Mouse (Mus musculus) macrophage (primary cell): Measurements from ENCODE around the gene Nhej1. TPM values are rescaled to one million over a fixed set of nuclear protein-coding genes. Genes with fewer than 3 reads are reported as not detected.

Source experiments
- H3K27ac ChIP-seq: fragments of 350-480 bp; formaldehyde crosslinking; 2 replicates; pipeline ENCODE4 v1.9.0; 2021
- H3K36me3 ChIP-seq: fragments of 350-480 bp; formaldehyde crosslinking; 2 replicates; pipeline ENCODE4 v1.9.0; 2021; ENCODE audit errors: inconsistent target
- H3K4me3 ChIP-seq: fragments of 350-480 bp; formaldehyde crosslinking; 2 replicates; pipeline ENCODE4 v1.9.0; 2021; ENCODE audit errors: inconsistent target
- H3K79me2 ChIP-seq: fragments of 350-480 bp; formaldehyde crosslinking; 2 replicates; pipeline ENCODE4 v1.9.0; 2021; ENCODE audit errors: inconsistent target
- WGBS: methylation state at CpG from one replicate; pipeline ENCODE4 v1.1.7; 2026; ENCODE audit warnings: inconsistent platforms; ENCODE audit not compliant: missing documents; 5-methylcytosine and 5-hydroxymethylcytosine counted together
- polyA plus RNA-seq: library from polyadenylated mRNA; stranded (reverse); fragments of 250-400 nt; gene quantifications from 3 replicates; pipeline ENCODE4 v1.2.4, GENCODE M21; 2018; ENCODE audit warnings: inconsistent platforms

Nhej1 gene
- polyA plus RNA-seq, 1 experiment from 2014 or later = 2.5 TPM

DNA sequence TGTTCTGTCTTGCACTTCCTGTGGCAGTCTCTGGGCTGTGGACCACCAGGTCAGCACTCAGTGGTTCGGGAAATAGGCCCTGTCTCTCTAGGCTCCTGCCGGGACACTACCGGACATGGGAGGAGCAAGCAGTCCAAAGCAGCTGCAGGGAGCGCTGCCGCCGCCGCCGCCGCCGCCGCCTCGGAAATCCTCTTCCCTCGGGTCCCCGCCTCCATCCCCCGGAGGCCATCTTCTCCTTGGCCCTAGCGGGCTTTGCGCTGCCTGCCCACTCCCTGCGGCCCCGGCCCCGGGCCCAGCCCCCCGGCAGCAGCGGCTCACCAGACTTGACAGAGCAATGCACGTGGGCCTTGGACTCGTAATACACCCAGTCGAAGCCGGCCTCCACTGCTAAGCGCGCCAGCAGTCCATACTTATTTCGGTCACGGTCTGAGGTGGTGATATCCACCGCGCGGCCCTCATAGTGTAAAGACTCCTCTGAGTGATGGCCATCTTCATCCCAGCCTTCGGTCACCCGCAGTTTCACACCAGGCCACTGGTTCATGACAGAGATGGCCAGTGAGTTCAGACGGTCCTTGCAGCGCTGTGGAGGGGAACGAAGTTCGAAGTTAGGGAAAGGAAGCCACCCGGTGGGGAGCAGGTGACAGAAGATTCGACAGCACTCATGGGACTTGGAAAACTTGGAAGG lies 176.9 kb downstream of the Nhej1 start:
- no peak overlapping the region for H3K27ac ChIP-seq
- no peak overlapping the region for H3K4me3 ChIP-seq
- H3K79me2 ChIP-seq = no peaks in the 10 kb centered on the region
- H3K36me3 ChIP-seq = no peaks in the 10 kb centered on the region
- 2% methylated on average over 36 of the region's 41 CpGs for WGBS

GRCm38 (mm10) chr1:74941651-74942360 lies 183.2 kb downstream of the Nhej1 start:
- Histone ChIP-seq H3K36me3 (no peaks in the 10 kb centered on the region), H3K4me3 (no peak overlapping the region), H3K79me2 (no peaks in the 10 kb centered on the region), H3K27ac (no peak overlapping the region)
- WGBS = 66% methylated on average over 12 of the region's 12 CpGs

GRCm38 (mm10) chr1:74939762-74940161 lies 185.2 kb downstream of the Nhej1 start:
- Histone ChIP-seq H3K79me2 (no peaks in the 10 kb centered on the region), H3K4me3 (no peak overlapping the region), H3K36me3 (no peaks in the 10 kb centered on the region), H3K27ac (no peak overlapping the region)
- WGBS = 3% methylated on average over 3 of the region's 3 CpGs

DNA sequence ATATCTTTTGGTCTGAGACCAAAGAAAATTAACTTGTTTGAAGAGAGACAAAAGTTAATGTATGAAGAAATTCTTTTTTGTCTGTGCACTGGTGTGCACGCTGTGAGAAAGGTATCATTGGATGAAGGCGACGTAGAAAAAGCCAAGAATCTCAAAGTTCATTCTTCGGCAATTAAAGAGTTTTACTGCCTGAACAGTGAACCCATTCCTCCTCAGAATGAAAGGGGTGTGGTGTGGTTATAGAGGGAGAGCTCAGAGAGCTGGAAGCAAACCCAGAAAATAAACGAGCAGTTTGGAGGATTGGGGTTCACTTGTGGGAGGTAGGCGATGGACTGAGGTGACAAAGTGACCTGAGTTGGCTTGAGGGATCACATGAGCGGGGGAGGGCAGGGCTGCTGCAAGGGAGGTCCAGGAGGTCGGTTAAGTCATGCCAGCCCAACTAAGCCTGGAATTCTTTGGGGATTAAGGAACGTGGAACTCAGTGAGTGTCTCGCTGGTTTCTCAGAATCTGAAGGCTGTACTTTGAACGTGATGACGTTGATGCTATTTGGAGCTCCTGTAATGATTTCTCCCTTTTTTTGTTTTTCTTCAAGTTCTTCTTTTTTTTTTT lies 188.7 kb downstream of the Nhej1 start:
- Histone ChIP-seq H3K36me3 (no peaks in the 10 kb centered on the region), H3K4me3 (no peak overlapping the region), H3K79me2 (no peaks in the 10 kb centered on the region), H3K27ac (no peak overlapping the region)
- WGBS = 57% methylated on average over 12 of the region's 12 CpGs

DNA sequence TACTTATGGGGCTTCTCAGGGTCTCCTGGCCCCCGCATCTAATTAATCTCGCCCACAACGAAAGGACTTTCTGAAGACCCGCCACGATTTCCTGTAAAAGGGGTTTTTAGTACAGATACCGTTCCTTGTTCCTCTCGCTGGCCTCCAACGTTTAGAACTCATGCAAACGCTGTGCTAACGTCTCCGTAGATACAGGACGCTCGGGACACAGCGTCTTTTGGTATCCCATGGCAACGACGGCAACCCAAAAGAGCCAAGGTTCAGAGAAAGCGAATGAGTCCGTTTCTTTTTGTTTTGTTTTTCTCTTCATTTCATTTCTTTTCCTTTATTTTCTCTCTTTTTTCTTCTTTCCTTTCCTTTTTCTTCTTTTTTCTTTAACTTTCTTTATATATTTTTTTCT lies 189.6 kb downstream of the Nhej1 start, which contains the start of gene Cfap65:
Cfap65 (minus strand) TSS at position 198 of the 400 bp plus-strand sequence.
- no peak within 1 kb of the TSS for H3K27ac ChIP-seq
- no peaks in the 10 kb centered on the region for H3K79me2 ChIP-seq
- H3K4me3 ChIP-seq = no peak within 1 kb of the TSS
- H3K36me3 ChIP-seq = no peaks in the 10 kb centered on the region
- WGBS = 3% methylated on average over 18 of the region's 18 CpGs

DNA sequence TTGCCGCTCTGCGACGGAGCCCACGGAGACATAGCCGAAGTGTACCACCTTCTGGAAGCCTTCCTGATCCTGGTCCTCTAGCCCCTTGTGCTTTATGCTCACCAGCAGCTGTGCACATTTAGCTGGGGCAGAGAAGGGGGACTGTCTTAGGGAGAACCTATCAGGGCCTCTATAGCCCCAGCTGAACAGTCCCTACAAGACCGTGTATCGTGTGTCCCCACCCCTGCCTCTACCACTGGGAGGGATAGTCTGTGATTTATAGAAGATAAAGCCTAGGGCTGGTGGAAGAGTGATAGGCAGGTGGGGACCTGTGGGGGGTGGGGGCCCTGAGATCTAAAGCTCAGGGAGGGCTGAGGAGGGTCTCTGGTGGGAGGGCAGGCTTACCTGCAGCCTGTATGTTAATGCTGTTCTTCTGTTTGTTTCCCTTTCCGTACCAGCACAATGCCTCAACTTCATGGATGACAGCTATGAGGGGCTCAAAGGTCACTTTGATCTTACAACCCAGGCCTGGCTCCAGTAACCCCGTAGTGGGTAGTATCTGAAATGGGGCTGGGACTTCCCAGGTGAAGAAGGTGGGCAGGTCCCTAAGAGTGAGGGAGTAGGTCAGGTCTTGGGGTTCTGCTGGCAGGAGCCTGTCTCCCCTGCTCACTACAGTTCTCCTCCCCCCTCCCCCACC lies 197.2 kb downstream of the Nhej1 start:
- Histone ChIP-seq H3K79me2 (no peaks in the 10 kb centered on the region), H3K4me3 (no peak overlapping the region), H3K27ac (no peak overlapping the region), H3K36me3 (no peaks in the 10 kb centered on the region)
- WGBS = 81% methylated on average over 9 of the region's 9 CpGs

GRCm38 (mm10) chr1:74926721-74927120 lies 198.3 kb downstream of the Nhej1 start:
- Histone ChIP-seq H3K4me3 (no peak overlapping the region), H3K27ac (no peak overlapping the region), H3K79me2 (no peaks in the 10 kb centered on the region), H3K36me3 (no peaks in the 10 kb centered on the region)
- 42% methylated on average over 6 of the region's 6 CpGs for WGBS

GRCm38 (mm10) chr1:74924464-74924863 lies 200.5 kb downstream of the Nhej1 start:
- H3K79me2 ChIP-seq = no peaks in the 10 kb centered on the region
- no peak overlapping the region for H3K4me3 ChIP-seq
- WGBS = 62% methylated on average over 4 of the region's 4 CpGs
- H3K27ac ChIP-seq = no peak overlapping the region
- no peaks in the 10 kb centered on the region for H3K36me3 ChIP-seq

Other genes with a start within 250 kb of the Nhej1 start
- not detected in 3 replicates for gene Fev, start 239.8 kb downstream of the Nhej1 start, polyA plus RNA-seq
- gene Cryba2, start 232.1 kb downstream of the Nhej1 start, polyA plus RNA-seq = not detected in 3 replicates
- not detected in 3 replicates for gene Cfap65, start 189.6 kb downstream of the Nhej1 start, polyA plus RNA-seq
- gene Ihh, start 173.5 kb downstream of the Nhej1 start, polyA plus RNA-seq = 0.06 to 0.19 TPM in 2 of 3 replicates, not detected in the other
- gene Slc23a3, start 8.7 kb upstream of the Nhej1 start, polyA plus RNA-seq = not detected in 3 replicates
- 52.3 to 87.8 TPM (median 60.4 TPM) in 3 replicates for gene Cnppd1, start 17.5 kb upstream of the Nhej1 start, polyA plus RNA-seq
- 56.8 to 88.1 TPM (median 67.2 TPM) in 3 replicates for gene Retreg2, start 17.6 kb upstream of the Nhej1 start, polyA plus RNA-seq
- 16.6 to 24.7 TPM (median 21.2 TPM) in 3 replicates for gene Zfand2b, start 43.4 kb upstream of the Nhej1 start, polyA plus RNA-seq
- gene Abcb6, start 55.2 kb upstream of the Nhej1 start, polyA plus RNA-seq = 5.1 to 12.7 TPM (median 6.4 TPM) in 3 replicates
- 7.3 to 11.6 TPM (median 9.2 TPM) in 3 replicates for gene Ankzf1, start 67.0 kb upstream of the Nhej1 start, polyA plus RNA-seq
- gene Atg9a, start 67.0 kb upstream of the Nhej1 start, polyA plus RNA-seq = 9.0 to 21.6 TPM (median 10.2 TPM) in 3 replicates
- 9.8 to 15.2 TPM (median 13.2 TPM) in 3 replicates for gene Glb1l, start 85.6 kb upstream of the Nhej1 start, polyA plus RNA-seq
- gene Stk16, start 85.6 kb upstream of the Nhej1 start, polyA plus RNA-seq = 31.1 to 48.8 TPM (median 46.3 TPM) in 3 replicates
- 23.4 to 32.3 TPM (median 23.9 TPM) in 3 replicates for gene Tuba4a, start 94.7 kb upstream of the Nhej1 start, polyA plus RNA-seq
- not detected in 3 replicates for gene A630095N17Rik, start 106.9 kb upstream of the Nhej1 start, polyA plus RNA-seq
- gene Dnajb2, start 111.2 kb upstream of the Nhej1 start, polyA plus RNA-seq = 9.7 to 10.3 TPM (median 10.1 TPM) in 3 replicates
- 0.04 to 0.26 TPM in 2 of 3 replicates, not detected in the other for gene Ptprn, start 139.3 kb upstream of the Nhej1 start, polyA plus RNA-seq
- gene Resp18, start 153.2 kb upstream of the Nhej1 start, polyA plus RNA-seq = not detected in 3 replicates
- 28.9 to 35.0 TPM (median 29.8 TPM) in 3 replicates for gene Dnpep, start 192.8 kb upstream of the Nhej1 start, polyA plus RNA-seq
- not detected in 3 replicates for gene Des, start 235.1 kb upstream of the Nhej1 start, polyA plus RNA-seq